Mouse (Mus musculus) right cerebral cortex, postnatal 14 days (tissue): ENCODE data around the gene Tll1.

Experiments
- DNase-seq: peaks from one replicate; pipeline ENCODE4 v3.0.0; 2022

Tll1 gene

DNA sequence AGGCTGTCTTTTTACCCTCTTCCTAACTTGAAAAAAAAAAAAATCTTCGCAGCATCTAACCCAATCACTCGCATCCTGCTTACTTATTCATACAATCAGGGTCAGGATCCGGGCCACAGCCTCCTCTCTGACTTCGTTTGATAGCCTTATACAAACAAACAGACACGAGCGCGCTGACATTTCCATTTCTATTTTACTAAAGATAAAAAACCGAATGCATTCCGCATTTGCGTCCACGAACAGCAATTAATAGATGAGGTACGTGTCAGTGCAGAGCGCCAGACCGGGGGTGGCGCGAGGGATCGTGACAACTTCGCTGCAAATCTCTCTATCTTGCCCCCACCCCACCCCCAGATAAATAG, at the start of gene Tll1:
Tll1 (minus strand) TSS at position 248 of the 362 bp plus-strand sequence.
- peak; percentile 9 for DNase-seq

- no peak for DNase-seq
Measured at GRCm38 (mm10) chr8:64238645-64239044, 32.6 kb upstream of the Tll1 start.

- no peak for DNase-seq
Measured at GRCm38 (mm10) chr8:64221600-64221999, 15.5 kb upstream of the Tll1 start.

DNA sequence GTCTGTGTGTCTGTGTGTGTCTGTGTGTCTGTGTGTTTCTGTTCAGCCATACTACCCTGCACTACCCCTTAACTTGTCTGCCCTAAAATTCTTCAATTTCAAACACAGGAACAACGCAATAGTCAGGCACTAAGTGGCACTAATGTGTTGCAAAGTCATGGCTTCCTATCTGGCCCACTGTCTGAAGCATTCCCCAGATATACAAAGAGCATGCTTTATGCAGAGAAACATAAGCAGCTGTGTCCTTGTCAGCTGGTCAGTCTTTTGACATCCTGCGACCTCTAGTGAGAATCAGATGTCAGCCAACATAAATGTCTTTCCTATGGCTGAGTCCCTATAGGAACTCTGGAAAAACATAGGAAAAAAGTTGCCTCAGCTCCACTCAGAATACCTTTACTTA, 11.6 kb upstream of the Tll1 start:
- no peak for DNase-seq

DNA sequence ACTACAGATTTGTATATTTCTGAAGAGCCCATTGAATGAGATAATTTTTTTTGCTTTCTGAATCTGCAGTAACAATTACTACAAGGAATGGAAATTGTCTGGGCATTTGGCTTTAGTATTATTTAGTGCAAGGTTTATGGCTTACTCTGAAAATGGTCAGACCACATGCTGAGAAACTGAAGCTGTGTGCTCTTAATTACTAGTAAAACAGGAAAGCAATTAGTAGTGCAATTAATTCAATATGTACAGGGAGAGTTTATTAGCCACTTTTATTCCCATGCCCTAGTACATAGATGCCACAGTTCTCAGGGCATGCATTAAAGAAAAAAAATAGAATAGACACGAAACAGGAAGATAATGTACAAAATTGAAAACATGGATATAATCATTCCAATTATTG, 10.2 kb upstream of the Tll1 start:
- DNase-seq: no peak

DNA sequence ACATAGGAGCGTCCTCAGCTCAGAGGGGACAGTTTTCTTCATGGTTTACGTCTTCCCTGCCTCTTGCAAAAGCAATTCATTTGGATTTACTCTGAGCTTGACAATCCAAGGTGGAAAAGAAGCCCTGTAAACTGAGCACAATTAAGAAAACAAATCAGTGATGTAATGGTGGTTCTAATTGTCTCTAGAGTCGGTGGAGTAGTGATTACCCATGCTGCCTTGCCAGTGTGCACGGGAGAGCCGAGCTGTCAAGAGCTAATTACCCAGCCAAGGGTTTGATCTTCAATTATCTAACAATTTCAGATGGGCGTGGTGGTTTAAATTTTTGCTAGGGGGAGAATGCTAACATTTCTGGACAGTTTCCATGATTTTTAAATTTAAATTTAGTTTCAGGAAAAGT, 9.3 kb upstream of the Tll1 start:
- no peak for DNase-seq

DNA sequence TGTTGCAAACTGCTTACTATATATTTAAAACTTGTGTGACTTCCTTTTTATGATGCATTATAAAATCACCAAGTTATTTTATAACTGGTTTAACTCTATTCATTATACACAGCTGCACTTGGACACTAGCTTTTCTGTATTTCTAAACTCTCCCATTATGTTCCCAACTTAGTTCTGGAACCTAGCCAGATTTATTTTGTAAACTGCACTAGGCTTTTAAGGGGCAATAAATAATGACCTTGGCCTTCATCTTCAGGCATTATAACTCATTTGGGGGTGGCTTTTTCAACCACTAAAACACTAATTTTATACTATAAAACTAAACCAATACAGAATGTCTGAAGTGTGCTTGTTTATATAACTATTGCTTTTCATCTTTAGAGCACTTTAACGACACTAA, 8.8 kb upstream of the Tll1 start:
- DNase-seq: no peak

- DNase-seq: peak; percentile 37
Measured at GRCm38 (mm10) chr8:64206411-64206861, 365 bp upstream of the Tll1 start.

- DNase-seq: peak; percentile 10
Measured at GRCm38 (mm10) chr8:64205321-64206023, 599 bp downstream of the Tll1 start.

DNA sequence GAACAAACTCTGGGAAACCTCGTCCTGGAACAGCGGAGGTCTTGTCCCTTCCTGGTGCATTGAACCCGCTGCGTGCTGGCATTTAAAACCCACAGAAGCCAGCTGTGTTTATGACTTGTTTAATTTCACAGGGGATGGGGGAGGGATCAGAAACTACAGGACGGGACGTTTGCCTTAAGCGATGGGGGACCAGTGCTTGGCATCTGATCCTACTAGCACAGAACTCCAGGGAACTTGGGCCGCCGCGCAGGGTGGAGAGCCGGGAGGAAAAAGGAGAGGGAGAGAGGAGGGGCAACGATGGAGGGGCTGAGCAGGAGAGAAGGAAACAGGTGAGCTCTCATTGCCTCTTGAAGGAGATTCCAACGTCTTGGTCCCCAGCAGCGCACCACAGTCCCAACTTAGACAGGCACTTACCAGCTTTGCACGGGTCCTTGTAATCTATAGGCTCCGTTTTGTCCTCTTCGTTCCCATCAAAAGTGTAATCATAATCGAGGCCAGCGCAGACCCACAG, 1.2 kb downstream of the Tll1 start:
- peak; percentile 6 for DNase-seq

DNA sequence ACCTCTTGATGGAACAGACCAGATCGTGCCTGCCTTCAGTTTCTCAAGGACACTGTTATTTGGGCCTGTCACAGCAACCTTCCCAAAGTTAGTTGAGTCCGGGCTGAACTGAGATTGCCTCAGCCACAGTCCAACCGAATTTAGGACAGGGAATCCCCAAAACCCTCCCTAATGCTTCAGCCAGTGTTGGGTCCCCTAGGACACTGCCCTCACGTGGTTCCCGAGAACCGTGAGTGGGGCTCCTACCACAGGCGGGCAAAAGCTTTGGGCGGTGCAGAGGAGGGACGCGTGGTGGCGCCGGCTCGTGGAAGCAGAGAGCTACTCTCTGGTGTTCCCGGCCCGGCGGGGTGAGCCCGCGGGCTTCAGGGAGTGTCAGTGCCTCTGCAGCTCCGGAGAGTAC, 1.9 kb downstream of the Tll1 start:
- peak; percentile 49 for DNase-seq

DNA sequence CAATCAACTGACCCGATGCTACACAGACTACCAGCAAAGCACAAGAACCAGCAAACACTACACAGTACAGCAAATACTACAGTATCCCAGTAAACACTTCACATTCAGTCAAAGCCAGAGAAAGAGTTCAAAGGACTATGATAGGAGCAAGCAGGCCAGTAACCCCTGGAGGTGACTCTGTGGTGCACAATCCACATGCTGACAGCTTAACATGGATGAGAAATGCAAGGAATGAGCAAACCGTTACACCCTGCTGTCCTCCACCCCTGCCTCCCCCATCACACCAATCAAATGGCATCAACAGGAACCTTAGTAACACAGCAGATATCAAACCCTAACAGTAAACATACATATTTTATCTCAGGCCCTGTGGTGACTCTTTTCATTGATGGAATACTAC, 7.7 kb downstream of the Tll1 start:
- no peak for DNase-seq

DNA sequence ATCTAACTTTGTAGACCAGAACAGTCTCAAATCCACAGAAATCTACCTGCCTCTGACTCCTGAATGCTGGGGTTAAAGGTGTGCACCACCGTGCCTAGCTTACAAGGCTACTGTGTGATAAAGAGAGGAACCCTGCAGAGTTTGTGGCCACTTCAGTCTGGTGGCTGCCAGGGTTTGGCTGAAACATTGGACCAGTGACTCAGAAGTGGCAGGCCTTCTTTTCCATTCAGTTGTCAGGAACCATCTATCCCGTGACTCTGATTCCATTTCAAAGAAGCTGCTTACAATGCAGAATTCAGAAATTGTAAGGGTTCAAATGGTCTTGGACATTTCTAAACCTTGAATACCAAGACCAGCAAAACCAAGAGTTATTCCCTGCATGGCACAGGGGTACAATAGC, 12.7 kb downstream of the Tll1 start:
- DNase-seq: no peak

GRCm38 (mm10) chr8:64187881-64188280, 18.2 kb downstream of the Tll1 start:
- DNase-seq: no peak

DNA sequence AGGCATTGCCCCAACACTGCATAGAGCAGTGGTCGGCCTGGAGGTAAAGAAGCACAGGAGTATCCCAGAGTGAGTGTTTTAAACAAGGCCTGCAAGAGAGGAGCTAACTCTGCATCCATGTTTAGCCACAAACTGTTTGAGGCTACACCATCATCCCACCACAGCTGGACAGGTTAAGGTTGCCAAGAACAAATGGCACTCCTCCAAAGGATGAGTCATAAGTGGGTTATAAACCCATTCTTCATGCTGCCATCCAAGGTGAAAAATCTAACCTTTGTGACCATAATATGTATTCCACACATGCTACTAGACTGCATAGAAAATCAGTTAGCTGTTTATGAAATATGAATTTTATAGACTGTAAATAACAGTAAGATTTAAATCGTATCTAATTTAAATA, 29.1 kb downstream of the Tll1 start:
- no peak for DNase-seq

DNA sequence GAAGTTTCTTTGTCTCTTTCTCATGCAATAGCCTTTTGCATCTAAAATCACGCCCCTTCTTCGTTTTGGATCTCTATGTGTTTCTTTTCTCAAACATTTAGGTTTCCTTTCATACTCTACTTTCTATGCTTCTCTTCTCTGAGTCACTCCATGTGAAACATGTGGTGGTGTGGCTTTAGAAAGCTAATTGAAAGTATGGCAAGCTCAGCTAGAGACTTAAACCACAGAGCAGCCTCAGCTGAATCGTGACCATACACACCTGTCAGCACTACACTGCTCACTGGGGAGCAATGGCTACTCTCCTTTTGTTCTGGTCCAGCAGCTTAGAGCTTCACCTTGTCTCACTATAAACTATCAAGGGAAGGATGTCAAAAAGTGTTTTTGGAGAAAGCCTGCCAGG, 31.2 kb downstream of the Tll1 start:
- no peak for DNase-seq

DNA sequence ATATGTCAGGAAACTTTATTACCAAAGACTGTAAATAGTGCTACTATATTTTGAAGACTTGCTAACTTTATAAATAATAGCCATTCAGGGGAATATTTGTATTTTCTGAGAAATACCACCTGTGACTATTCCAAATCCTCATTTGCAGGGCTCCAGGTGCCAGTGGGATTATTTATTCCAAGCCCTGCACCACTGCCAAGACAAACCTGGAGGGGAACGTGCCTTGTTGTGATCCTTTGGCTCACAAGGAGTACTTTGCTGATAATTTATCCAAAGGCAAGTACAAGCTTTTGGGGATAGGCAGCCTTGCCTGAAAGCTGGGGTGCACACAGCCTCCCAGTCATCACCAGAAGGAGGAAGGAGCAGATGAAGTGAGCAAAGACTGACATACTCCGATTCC, 32.3 kb downstream of the Tll1 start:
- no peak for DNase-seq

DNA sequence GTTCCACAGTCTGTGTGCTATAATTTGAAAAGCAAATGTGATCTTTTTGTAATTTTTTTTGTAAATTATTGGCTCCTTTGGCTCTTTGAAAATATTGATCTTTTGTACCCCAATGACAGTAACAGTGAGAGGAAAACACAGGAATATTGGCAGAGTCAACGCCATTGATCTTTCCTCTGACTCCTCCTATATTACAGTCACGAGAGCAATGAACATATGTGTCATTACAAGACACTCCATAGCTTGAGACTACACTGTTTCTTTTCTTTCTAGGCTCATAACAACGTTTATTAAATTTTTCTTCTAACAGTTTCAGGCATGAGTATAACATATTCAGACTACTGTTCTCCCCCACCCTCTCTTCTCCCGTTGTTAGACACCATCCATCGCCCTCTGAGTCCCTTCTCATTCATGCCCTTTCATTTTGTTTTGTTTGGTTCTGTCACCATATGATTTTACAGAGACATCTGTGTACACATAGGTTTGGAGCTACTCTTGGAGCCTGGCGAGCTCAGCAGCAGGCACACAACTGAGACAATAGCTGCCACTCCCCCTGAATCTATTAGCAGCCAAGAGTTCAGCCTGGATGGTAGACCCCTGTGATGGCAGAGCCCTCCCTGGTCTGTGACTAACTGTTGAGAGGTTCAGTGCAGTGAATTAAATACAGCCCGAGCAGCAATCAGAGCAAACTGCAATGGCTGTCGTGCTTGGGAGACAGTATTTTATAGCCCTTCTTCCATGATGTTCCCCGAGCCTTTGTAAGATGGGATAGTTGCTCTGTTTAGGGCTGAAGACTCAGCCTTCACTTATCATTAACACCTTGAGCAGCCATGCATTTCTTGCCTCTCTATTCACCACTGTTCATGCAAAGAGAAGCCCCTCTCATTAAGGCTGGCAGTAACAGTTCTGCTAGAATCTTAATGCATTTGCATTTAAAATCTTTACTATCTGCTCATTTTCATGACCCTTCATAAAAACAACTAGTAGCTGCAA, 52.9 kb downstream of the Tll1 start:
- DNase-seq: no peak

GRCm38 (mm10) chr8:64152216-64152804, 53.8 kb downstream of the Tll1 start:
- DNase-seq: peak; percentile 5

- peak; percentile 3 for DNase-seq
Measured at GRCm38 (mm10) chr8:64136593-64136992, 69.5 kb downstream of the Tll1 start.

DNA sequence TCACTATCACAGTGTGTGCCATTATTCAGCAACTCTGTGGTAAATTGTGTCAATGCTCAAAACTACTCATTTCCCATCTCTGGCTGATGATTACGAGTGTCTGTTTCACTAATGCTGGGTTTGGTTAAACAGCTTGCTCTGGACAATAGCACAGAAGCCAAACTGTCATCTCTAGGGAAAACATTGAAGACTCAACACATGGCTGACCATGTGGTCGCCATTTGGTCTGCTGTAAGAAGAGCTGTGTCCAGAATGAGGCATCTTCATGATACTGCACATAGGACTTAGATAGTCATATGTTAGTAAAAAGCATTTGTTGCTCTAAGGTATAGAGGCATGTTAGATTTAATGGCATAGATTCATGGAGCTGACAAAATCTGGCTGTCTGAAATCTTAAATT, 98.9 kb downstream of the Tll1 start:
- DNase-seq: no peak

DNA sequence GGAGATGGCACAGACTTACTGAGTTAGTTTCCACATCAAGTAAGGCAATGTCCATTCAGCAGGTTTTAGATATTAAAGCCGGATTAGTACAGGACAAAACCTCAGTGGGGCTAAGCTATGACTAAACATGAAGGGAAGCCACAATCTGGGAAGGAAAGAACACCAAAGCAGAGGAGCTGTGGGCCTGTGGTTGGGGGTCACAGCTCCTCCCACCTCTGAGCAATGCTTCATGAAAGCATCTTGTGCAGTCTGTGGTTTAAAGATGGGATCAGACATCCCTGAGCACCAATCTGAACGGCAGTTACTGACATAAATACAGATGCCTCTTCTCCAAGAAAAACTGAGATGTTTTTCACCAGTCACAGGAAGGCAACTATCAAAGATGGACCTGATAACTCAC, 132.7 kb downstream of the Tll1 start:
- no peak for DNase-seq

DNA sequence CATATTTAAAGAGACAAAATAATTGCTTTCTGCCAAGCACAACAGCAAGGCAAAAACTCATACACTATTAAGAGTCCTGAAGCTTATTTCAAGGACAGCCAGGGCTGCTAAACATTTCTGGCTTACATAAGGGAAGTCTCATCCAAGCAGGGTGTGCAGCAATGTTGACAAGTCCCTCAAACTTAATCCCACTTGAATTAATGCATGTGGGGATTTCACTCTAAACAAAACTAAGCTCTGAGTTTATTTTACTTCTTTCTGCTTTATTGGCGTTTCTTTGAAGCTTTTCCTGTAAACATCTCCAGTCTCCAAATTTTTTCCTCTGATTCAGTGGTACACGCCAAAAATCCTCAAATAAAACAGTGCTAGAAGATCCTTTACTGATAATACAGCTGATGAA, 146.2 kb downstream of the Tll1 start:
- no peak for DNase-seq

DNA sequence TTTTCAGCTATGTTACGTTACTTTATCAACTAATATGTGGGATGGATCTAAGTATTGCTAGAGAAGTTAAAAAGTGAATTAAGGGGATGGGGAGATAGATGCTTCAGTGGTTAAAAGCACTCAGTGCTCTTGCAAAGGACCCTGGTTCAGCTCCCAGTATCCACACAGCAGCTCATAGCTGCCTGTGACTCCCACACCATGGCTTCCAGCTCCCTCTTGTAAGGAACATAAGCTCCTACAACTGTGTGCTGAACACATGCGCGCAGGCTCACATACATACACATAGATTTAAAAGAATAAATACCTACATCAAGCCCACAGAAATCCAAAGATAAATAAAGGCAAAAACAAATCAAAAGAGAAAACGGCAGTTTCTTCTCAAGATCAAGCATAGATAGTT, 148.5 kb downstream of the Tll1 start:
- no peak for DNase-seq
